Mouse (Mus musculus): ENCODE measurements around the gene C2cd2l.

GRCm38 (mm10) chr9:44318826-44319095 lies 1.3 kb downstream of the C2cd2l start:
- no peak for TF ChIP-seq POLR2A (IDR thresholded peaks at IDR 0.05; ENCODE audit: insufficient read depth, low read depth, low read length)
- no peak for TF ChIP-seq CTCF (IDR thresholded peaks at IDR 0.05; ENCODE audit: insufficient read depth, low read depth, low read length)

Measured in olfactory bulb, adult 2 months (tissue).